Mouse (Mus musculus) spleen, adult 2 months (tissue): ENCODE results near the gene Ccnb1.

Experiments used
- CTCF ChIP-seq: fragments of 200-500 bp; IDR thresholded peaks from 2 replicates; pipeline ENCODE4 v1.5.1; 2011; ENCODE audit warnings: mild to moderate bottlenecking, inconsistent platforms; ENCODE audit not compliant: insufficient read depth, insufficient read length, insufficient replicate concordance; ENCODE audit errors: extremely low read depth
- POLR2A ChIP-seq: fragments of 200-500 bp; IDR thresholded peaks from 2 replicates; pipeline ENCODE4 v1.6.1; 2011; ENCODE audit warnings: low read depth, low read length, inconsistent platforms

DNA sequence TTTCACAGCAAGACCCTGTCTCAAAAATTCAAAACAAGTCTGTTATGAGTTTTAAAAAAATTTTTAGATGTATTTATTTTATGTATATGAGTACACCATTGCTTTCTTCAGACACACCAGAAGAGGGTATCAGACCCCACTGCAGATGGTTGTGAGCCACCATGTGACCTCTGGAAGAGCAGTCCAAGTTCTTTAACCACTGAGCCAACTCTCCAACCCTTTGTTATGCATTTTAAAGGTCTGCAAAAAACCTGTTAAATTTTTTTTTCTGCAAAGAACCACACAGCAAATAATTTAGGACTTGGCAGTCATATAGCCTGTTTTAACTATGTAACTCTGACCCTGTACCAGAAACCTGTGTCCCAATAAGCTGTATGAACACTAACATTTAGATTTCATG, 11.7 kb downstream of the Ccnb1 start:
- TF ChIP-seq CTCF (no peak), POLR2A (no peak)
